Mouse (Mus musculus): ENCODE measurements around the gene Akna.

The Akna gene

GRCm38 (mm10) chr4:63338414-63339076 is 64.6 kb downstream of the Akna start:
- no peak for DNase-seq (ENCODE audit: extremely low spot score, low read depth, low spot score)

GRCm38 (mm10) chr4:63333403-63333802 is 69.8 kb downstream of the Akna start:
- no peak for DNase-seq (ENCODE audit: extremely low spot score, low read depth, low spot score)

GRCm38 (mm10) chr4:63323275-63323815 is 79.8 kb downstream of the Akna start:
- no peak for DNase-seq (ENCODE audit: extremely low spot score, low read depth, low spot score)

GRCm38 (mm10) chr4:63319566-63319965 is 83.6 kb downstream of the Akna start:
- DNase-seq (ENCODE audit: extremely low spot score, low read depth, low spot score), result peak; percentile 12
